Mouse (Mus musculus) ES-E14 (cell line): Measurements from ENCODE around the gene Tmem132b.

ENCODE experiments used
- CHD2 ChIP-seq: IDR thresholded peaks from 2 replicates; pipeline ENCODE4 v1.6.1; 2014; ENCODE audit warnings: mild to moderate bottlenecking, low read depth, low read length, inconsistent platforms
- HCFC1 ChIP-seq: IDR thresholded peaks from 2 replicates; pipeline ENCODE4 v1.6.1; 2012; ENCODE audit warnings: low read length, inconsistent platforms, borderline replicate concordance; ENCODE audit not compliant: insufficient read depth
- MAFK ChIP-seq: IDR thresholded peaks from 2 replicates; pipeline ENCODE4 v1.6.1; 2014; ENCODE audit warnings: mild to moderate bottlenecking, low read depth, low read length, inconsistent platforms; ENCODE audit not compliant: insufficient read depth
- ZNF384 ChIP-seq: IDR thresholded peaks from 2 replicates; pipeline ENCODE4 v1.6.1; 2012; ENCODE audit warnings: low read depth, low read length, inconsistent platforms

DNA sequence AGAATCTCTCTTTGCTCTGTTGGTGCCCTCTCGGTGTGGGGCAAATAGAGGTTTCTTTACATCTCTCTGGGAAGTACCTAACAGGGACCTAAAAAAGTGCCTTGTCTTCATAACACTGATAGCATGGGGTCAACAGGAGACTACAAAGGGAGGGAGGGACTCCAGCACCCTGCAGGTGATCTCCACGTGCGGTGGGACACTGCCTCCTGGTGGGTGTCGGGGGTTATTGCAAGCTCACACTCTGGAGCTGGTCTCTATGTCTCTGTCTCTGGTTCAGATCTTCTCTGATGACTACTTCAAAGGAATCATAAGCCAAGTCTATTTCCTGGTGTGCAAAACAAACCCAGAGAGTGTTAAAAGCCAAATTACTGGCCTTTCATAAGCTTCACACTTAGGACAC is 47.6 kb downstream of the Tmem132b start:
- TF ChIP-seq CHD2: no peak
- no peak for TF ChIP-seq HCFC1
- no peak for TF ChIP-seq MAFK
- no peak for TF ChIP-seq ZNF384
